Mouse (Mus musculus): ENCODE measurements around the gene Fubp3. TPM values are rescaled to one million over a fixed set of nuclear protein-coding genes. Genes with fewer than 3 reads are reported as not detected.

Fubp3 gene
- polyA plus RNA-seq, 1 experiment, result 29.9 TPM

DNA sequence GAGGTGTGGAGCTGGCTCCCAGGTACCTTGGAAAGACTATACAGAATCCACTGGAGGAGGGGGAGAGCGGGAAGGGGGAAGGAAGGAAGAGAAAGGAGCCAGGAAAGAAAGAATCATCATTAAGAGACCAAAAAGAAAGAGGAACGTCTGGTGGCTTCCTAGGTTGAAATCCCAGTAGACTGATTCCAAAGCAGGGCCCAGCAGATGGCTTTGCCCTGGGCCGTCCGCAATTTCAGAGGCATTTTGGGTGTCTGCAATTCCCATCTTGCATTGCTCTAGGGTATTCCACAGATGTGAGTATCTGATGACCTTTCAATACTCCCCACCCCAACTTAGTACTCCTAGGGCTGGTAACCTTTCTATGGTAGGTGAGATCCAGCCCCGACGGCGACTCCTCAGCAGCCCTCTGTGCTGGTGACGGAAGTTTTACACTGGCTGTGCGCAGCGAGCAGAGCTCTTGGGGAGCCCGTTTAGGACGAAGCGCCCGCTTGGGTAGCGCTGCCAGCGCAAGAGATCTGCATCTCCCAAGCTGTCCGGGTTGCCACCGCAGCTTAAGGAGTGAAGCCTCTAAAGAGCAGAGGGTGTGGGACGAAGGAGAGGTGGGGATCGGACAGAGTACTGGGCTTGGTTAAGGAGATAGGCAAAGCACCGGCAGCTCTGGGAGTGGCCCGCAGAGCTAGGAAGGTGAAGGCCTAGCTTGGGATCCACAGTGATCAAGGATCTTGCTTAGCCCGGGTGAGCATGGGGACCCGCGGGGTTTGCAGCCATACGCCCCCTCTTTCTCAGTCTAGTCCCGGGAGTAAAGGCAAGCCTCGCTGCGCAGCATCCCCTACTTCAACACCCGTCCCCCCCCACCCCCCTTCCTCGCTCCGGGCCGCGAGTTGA lies 66.4 kb downstream of the Fubp3 start:
- no peak overlapping the region for H3ac ChIP-seq (ENCODE audit: control insufficient read depth, insufficient read length, low read depth)
- H3K36me3 ChIP-seq (ENCODE audit: control insufficient read depth, insufficient read depth), result no peaks in the 10 kb centered on the region
- H3K27me3 ChIP-seq (ENCODE audit: control insufficient read depth, insufficient read depth, insufficient read length), result peaks cover 97% of the 10 kb centered on the region
- TF ChIP-seq USF1 (IDR thresholded peaks at IDR 0.05; ENCODE audit: low read depth) (no peak), MYOG (IDR thresholded peaks at IDR 0.05; ENCODE audit: control insufficient read depth, extremely low read depth, insufficient read length) (no peak), MAX (IDR thresholded peaks at IDR 0.05) (no peak), MYOD1 (IDR thresholded peaks at IDR 0.05; ENCODE audit: control insufficient read depth, insufficient read length, low read depth) (no peak), CEBPB (IDR thresholded peaks at IDR 0.05; ENCODE audit: low read depth) (no peak), FOSL1 (IDR thresholded peaks at IDR 0.05; ENCODE audit: insufficient read depth, low read length, poor library complexity, severe bottlenecking) (no peak), CTCF (IDR thresholded peaks at IDR 0.05; ENCODE audit: control insufficient read depth, insufficient read depth, insufficient read length) (no peak)
- H3K79me2 ChIP-seq (ENCODE audit: control insufficient read depth, insufficient read depth), result no peaks in the 10 kb centered on the region
- no peaks in the 10 kb centered on the region for H3K79me3 ChIP-seq (ENCODE audit: low read depth)
- no peak overlapping the region for H3K4me3 ChIP-seq (ENCODE audit: insufficient read depth, poor library complexity, severe bottlenecking)

DNA sequence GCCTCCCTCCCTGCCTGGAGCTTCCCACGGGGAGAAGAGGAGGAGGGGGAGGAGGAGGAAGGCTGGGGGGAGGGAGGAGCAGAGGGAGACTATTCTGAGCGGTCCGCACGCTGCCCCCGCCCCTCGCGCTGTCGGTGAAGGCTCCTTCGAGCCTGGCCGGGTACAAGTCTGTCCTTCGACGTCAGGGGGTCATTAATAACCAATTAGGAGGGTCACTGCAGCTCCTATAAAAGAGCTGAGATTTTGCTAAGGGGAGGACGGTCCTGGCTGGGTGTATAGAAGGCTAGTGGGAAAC lies 67.0 kb downstream of the Fubp3 start:
- H3K4me3 ChIP-seq (ENCODE audit: insufficient read depth, poor library complexity, severe bottlenecking), result no peak overlapping the region
- peaks cover 92% of the 10 kb centered on the region for H3K27me3 ChIP-seq (ENCODE audit: control insufficient read depth, insufficient read depth, insufficient read length)
- H3K36me3 ChIP-seq (ENCODE audit: control insufficient read depth, insufficient read depth), result no peaks in the 10 kb centered on the region
- H3ac ChIP-seq (ENCODE audit: control insufficient read depth, insufficient read length, low read depth), result no peak overlapping the region
- H3K79me2 ChIP-seq (ENCODE audit: control insufficient read depth, insufficient read depth), result no peaks in the 10 kb centered on the region
- no peaks in the 10 kb centered on the region for H3K79me3 ChIP-seq (ENCODE audit: low read depth)
- TF ChIP-seq USF1 (IDR thresholded peaks at IDR 0.05; ENCODE audit: low read depth) (no peak), CEBPB (IDR thresholded peaks at IDR 0.05; ENCODE audit: low read depth) (no peak), MYOG (IDR thresholded peaks at IDR 0.05; ENCODE audit: control insufficient read depth, extremely low read depth, insufficient read length) (no peak), MYOD1 (IDR thresholded peaks at IDR 0.05; ENCODE audit: control insufficient read depth, insufficient read length, low read depth) (no peak), MAX (IDR thresholded peaks at IDR 0.05) (no peak), FOSL1 (IDR thresholded peaks at IDR 0.05; ENCODE audit: insufficient read depth, low read length, poor library complexity, severe bottlenecking) (no peak), CTCF (IDR thresholded peaks at IDR 0.05; ENCODE audit: control insufficient read depth, insufficient read depth, insufficient read length) (no peak)

DNA sequence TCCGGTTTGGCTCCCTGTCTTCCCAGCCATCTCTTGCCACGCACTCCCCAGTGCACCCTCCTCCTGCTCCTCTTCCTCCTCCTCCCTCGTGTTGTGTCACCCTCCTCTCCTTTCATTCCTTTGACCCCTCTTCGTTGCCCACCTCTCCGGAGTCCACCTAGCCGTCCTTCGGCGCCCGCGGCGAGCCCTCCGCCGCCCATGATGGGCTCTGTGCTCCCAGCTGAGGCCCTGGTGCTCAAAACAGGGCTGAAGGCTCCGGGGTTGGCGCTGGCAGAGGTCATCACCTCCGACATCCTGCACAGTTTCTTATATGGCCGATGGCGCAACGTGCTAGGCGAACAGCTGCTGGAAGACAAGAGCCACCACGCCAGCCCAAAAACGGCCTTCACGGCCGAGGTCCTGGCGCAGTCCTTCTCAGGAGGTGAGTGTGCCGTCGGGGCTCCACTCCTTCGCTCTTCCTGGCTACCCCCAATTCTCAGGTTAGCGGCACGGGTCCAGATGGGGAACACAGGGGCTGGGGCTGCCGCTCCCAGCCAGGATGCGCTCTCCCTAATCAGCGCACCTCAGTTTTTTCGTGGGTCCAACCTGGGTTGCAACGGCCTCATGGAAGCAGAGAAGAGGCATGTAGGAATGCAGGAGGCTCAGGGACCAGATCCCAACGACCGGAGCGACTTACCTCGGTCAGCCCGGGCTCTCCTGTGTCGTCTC lies 67.6 kb downstream of the Fubp3 start, which contains the start of gene Prdm12:
Prdm12 (plus strand) TSS at position 137 of the 708 bp plus-strand sequence.
- TF ChIP-seq USF1 (IDR thresholded peaks at IDR 0.05; ENCODE audit: low read depth) (no peak), MAX (IDR thresholded peaks at IDR 0.05) (no peak), CTCF (IDR thresholded peaks at IDR 0.05; ENCODE audit: control insufficient read depth, insufficient read depth, insufficient read length) (no peak), MYOG (IDR thresholded peaks at IDR 0.05; ENCODE audit: control insufficient read depth, extremely low read depth, insufficient read length) (no peak), CEBPB (IDR thresholded peaks at IDR 0.05; ENCODE audit: low read depth) (no peak), FOSL1 (IDR thresholded peaks at IDR 0.05; ENCODE audit: insufficient read depth, low read length, poor library complexity, severe bottlenecking) (no peak), MYOD1 (IDR thresholded peaks at IDR 0.05; ENCODE audit: control insufficient read depth, insufficient read length, low read depth) (no peak)
- H3K27me3 ChIP-seq (ENCODE audit: control insufficient read depth, insufficient read depth, insufficient read length), result peaks cover 86% of the 10 kb centered on the region
- no peaks in the 10 kb centered on the region for H3K79me3 ChIP-seq (ENCODE audit: low read depth)
- H3K36me3 ChIP-seq (ENCODE audit: control insufficient read depth, insufficient read depth), result no peaks in the 10 kb centered on the region
- H3ac ChIP-seq (ENCODE audit: control insufficient read depth, insufficient read length, low read depth), result no peak within 1 kb of the TSS
- no peak within 1 kb of the TSS for H3K4me3 ChIP-seq (ENCODE audit: insufficient read depth, poor library complexity, severe bottlenecking)
- H3K79me2 ChIP-seq (ENCODE audit: control insufficient read depth, insufficient read depth), result no peaks in the 10 kb centered on the region

DNA sequence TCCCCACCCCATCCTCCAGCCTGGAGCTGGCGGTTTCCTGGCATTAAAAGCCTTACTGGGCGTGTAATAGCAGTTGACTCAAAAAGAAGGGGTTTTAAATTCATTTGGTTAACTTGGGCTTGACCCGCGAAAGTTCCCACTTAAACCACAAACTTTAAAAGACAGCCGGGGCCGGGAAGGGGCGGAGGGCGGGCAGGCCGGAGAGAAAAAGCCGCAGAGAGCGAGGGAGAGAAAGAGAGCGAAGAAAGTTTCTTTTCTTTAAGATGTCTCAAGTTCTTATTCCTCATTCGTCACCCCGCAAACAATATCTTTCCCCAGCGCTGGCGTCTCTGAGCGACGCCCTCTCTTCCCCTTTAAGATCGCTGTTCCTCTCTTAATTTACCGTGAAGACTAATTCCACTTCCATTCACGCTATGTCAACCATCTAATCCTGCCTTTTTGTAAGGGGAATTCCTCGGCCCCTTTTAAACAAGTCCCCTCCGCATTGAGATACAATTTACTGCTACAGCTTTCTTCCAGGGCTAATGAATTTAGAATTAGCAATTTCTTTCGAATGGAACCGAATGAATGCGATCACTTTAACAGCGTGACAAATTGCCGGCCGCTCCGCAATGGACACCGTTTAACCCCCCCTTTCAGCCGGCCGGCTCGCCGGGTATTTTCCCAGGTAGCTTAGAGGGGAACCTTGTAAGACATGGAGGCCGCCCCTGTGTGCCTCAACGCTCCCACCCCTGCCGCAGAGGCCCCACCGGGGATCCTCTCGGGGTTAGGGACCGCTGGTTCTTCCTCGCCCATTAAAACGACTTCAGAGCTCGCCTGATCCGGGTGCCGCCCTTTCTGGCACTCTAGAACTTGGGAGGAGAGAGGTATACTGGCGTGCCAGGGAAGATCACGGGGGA lies 68.4 kb downstream of the Fubp3 start:
- Histone ChIP-seq H3K27me3 (ENCODE audit: control insufficient read depth, insufficient read depth, insufficient read length) (peaks cover 82% of the 10 kb centered on the region), H3ac (ENCODE audit: control insufficient read depth, insufficient read length, low read depth) (no peak overlapping the region), H3K79me2 (ENCODE audit: control insufficient read depth, insufficient read depth) (no peaks in the 10 kb centered on the region), H3K4me3 (ENCODE audit: insufficient read depth, poor library complexity, severe bottlenecking) (no peak overlapping the region), H3K79me3 (ENCODE audit: low read depth) (no peaks in the 10 kb centered on the region), H3K36me3 (ENCODE audit: control insufficient read depth, insufficient read depth) (no peaks in the 10 kb centered on the region)
- TF ChIP-seq USF1 (IDR thresholded peaks at IDR 0.05; ENCODE audit: low read depth) (no peak), MYOD1 (IDR thresholded peaks at IDR 0.05; ENCODE audit: control insufficient read depth, insufficient read length, low read depth) (no peak), CTCF (IDR thresholded peaks at IDR 0.05; ENCODE audit: control insufficient read depth, insufficient read depth, insufficient read length) (no peak), MYOG (IDR thresholded peaks at IDR 0.05; ENCODE audit: control insufficient read depth, extremely low read depth, insufficient read length) (no peak), MAX (IDR thresholded peaks at IDR 0.05) (no peak), FOSL1 (IDR thresholded peaks at IDR 0.05; ENCODE audit: insufficient read depth, low read length, poor library complexity, severe bottlenecking) (no peak)

DNA sequence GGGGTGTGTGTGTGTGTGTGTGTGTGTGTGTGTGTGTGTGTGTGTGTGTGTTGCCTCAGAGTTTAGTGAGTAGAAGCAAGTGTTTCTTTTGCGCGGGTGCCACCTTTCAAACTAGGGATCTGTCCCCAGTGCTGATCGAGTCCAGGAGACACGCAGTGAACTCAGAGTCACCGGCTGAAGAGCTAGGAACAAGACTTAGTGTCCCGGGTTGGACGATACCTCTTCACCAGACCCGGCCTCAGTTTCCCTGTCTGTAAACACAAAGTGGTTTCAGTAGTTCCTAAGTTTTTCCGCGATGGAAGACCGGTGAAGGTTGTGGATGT lies 69.0 kb downstream of the Fubp3 start:
- no peaks in the 10 kb centered on the region for H3K36me3 ChIP-seq (ENCODE audit: control insufficient read depth, insufficient read depth)
- TF ChIP-seq FOSL1 (IDR thresholded peaks at IDR 0.05; ENCODE audit: insufficient read depth, low read length, poor library complexity, severe bottlenecking) (no peak), CTCF (IDR thresholded peaks at IDR 0.05; ENCODE audit: control insufficient read depth, insufficient read depth, insufficient read length) (no peak), MYOD1 (IDR thresholded peaks at IDR 0.05; ENCODE audit: control insufficient read depth, insufficient read length, low read depth) (no peak), USF1 (IDR thresholded peaks at IDR 0.05; ENCODE audit: low read depth) (no peak), CEBPB (IDR thresholded peaks at IDR 0.05; ENCODE audit: low read depth) (no peak), MAX (IDR thresholded peaks at IDR 0.05) (no peak), MYOG (IDR thresholded peaks at IDR 0.05; ENCODE audit: control insufficient read depth, extremely low read depth, insufficient read length) (no peak)
- no peak overlapping the region for H3ac ChIP-seq (ENCODE audit: control insufficient read depth, insufficient read length, low read depth)
- no peaks in the 10 kb centered on the region for H3K79me3 ChIP-seq (ENCODE audit: low read depth)
- peaks cover 82% of the 10 kb centered on the region for H3K27me3 ChIP-seq (ENCODE audit: control insufficient read depth, insufficient read depth, insufficient read length)
- H3K79me2 ChIP-seq (ENCODE audit: control insufficient read depth, insufficient read depth), result no peaks in the 10 kb centered on the region
- H3K4me3 ChIP-seq (ENCODE audit: insufficient read depth, poor library complexity, severe bottlenecking), result no peak overlapping the region
